Mouse (Mus musculus) testis, adult 2 months (tissue): ENCODE measurements around the gene Gltp. TPM values are rescaled to one million over a fixed set of nuclear protein-coding genes. Genes with fewer than 3 reads are reported as not detected.

Experiments
- H3K27ac ChIP-seq: fragments of 200-500 bp; 2 replicates; pipeline ENCODE4 v1.5.1; 2012; ENCODE audit warnings: low read depth, low read length; ENCODE audit not compliant: control insufficient read depth, insufficient read depth
- H3K27me3 ChIP-seq: fragments of 200-500 bp; 2 replicates; pipeline ENCODE4 v1.6.1; 2012; ENCODE audit warnings: mild to moderate bottlenecking, low read length, moderate library complexity; ENCODE audit not compliant: control insufficient read depth, insufficient read depth
- H3K36me3 ChIP-seq: fragments of 200-500 bp; 2 replicates; pipeline ENCODE4 v1.6.1; 2012; ENCODE audit warnings: mild to moderate bottlenecking, low read length; ENCODE audit not compliant: control insufficient read depth, insufficient read depth
- H3K4me1 ChIP-seq: fragments of 200-500 bp; 2 replicates; pipeline ENCODE4 v1.6.1; 2012; ENCODE audit warnings: low read length; ENCODE audit not compliant: control insufficient read depth, insufficient read depth
- H3K4me3 ChIP-seq: fragments of 200-500 bp; 2 replicates; pipeline ENCODE4 v1.5.1; 2012; ENCODE audit warnings: low read depth, mild to moderate bottlenecking, low read length, moderate library complexity, mixed read lengths; ENCODE audit not compliant: control insufficient read depth
- CTCF ChIP-seq: fragments of 200-500 bp; IDR thresholded peaks from 2 replicates; pipeline ENCODE4 v1.5.1; 2012; ENCODE audit warnings: low read depth, mild to moderate bottlenecking, inconsistent platforms, low read length, moderate library complexity; ENCODE audit not compliant: control insufficient read depth, insufficient read depth, insufficient replicate concordance
- POLR2A ChIP-seq: fragments of 200-500 bp; IDR thresholded peaks from 2 replicates; pipeline ENCODE4 v1.6.1; 2012; ENCODE audit warnings: low read depth, mild to moderate bottlenecking, inconsistent platforms, low read length, moderate library complexity; ENCODE audit not compliant: control insufficient read depth
- polyA plus RNA-seq: library from polyadenylated mRNA; depleted of rRNA; stranded (reverse); fragments of >200 nt; gene quantifications from 2 replicates; pipeline ENCODE4 v1.2.3, GENCODE M21; 2012

Gltp gene
- polyA plus RNA-seq, 1 experiment: 10.5 TPM

GRCm38 (mm10) chr5:114685986-114686385 is 4.8 kb downstream of the Gltp start:
- no peak overlapping the region for H3K27ac ChIP-seq
- no peaks in the 10 kb centered on the region for H3K27me3 ChIP-seq
- H3K4me3 ChIP-seq: no peak overlapping the region
- no peaks in the 10 kb centered on the region for H3K36me3 ChIP-seq
- H3K4me1 ChIP-seq: peaks cover 16% of the 10 kb centered on the region
- TF ChIP-seq POLR2A: no peak
- no peak for TF ChIP-seq CTCF

- Histone ChIP-seq H3K4me1 (peaks cover 6% of the 10 kb centered on the region), H3K27ac (no peak overlapping the region), H3K4me3 (no peak overlapping the region)
These were observed 9.1 kb downstream of the Gltp start for GRCm38 (mm10) chr5:114681717-114682116.

GRCm38 (mm10) chr5:114680676-114681285 is 10.0 kb downstream of the Gltp start:
- TF ChIP-seq CTCF (no peak), POLR2A (no peak)
- H3K27me3 ChIP-seq: no peaks in the 10 kb centered on the region
- no peak overlapping the region for H3K4me3 ChIP-seq
- no peak overlapping the region for H3K27ac ChIP-seq
- peaks cover 6% of the 10 kb centered on the region for H3K4me1 ChIP-seq
- H3K36me3 ChIP-seq: no peaks in the 10 kb centered on the region

More at GRCm38 (mm10) chr5:114681717-114682116, 9.1 kb downstream of the Gltp start:
- TF ChIP-seq CTCF: no peak
- TF ChIP-seq POLR2A: no peak
- no peaks in the 10 kb centered on the region for H3K36me3 ChIP-seq
- H3K27me3 ChIP-seq: no peaks in the 10 kb centered on the region

GRCm38 (mm10) chr5:114679841-114680591 is 10.8 kb downstream of the Gltp start:
- H3K27ac ChIP-seq: no peak overlapping the region
- TF ChIP-seq POLR2A (no peak), CTCF (no peak)
- peaks cover 6% of the 10 kb centered on the region for H3K4me1 ChIP-seq

GRCm38 (mm10) chr5:114674594-114674993 is 16.2 kb downstream of the Gltp start:
- H3K27ac ChIP-seq: no peak overlapping the region

More at GRCm38 (mm10) chr5:114679841-114680591, 10.8 kb downstream of the Gltp start:
- H3K36me3 ChIP-seq: no peaks in the 10 kb centered on the region
- H3K27me3 ChIP-seq: no peaks in the 10 kb centered on the region
- no peak overlapping the region for H3K4me3 ChIP-seq

GRCm38 (mm10) chr5:114673114-114673513 is 17.7 kb downstream of the Gltp start:
- TF ChIP-seq CTCF: peak; percentile 21; the same call in 1 of the 2 replicates
- TF ChIP-seq POLR2A: no peak
- no peaks in the 10 kb centered on the region for H3K36me3 ChIP-seq
- 0 out of 2 replicates have a peak, but pooled peaks cover 1% of the 10 kb centered on the region for H3K4me1 ChIP-seq
- no peaks in the 10 kb centered on the region for H3K27me3 ChIP-seq
- H3K27ac ChIP-seq: no peak overlapping the region
- no peak overlapping the region for H3K4me3 ChIP-seq

More at GRCm38 (mm10) chr5:114674594-114674993, 16.2 kb downstream of the Gltp start:
- Histone ChIP-seq H3K4me1 (no peaks in the 10 kb centered on the region), H3K4me3 (no peak overlapping the region), H3K36me3 (no peaks in the 10 kb centered on the region), H3K27me3 (no peaks in the 10 kb centered on the region)
- no peak for TF ChIP-seq CTCF
- TF ChIP-seq POLR2A: no peak

- Histone ChIP-seq H3K27me3 (no peaks in the 10 kb centered on the region), H3K27ac (no peak overlapping the region), H3K4me1 (peaks cover 9% of the 10 kb centered on the region), H3K36me3 (no peaks in the 10 kb centered on the region), H3K4me3 (no peak overlapping the region)
- TF ChIP-seq CTCF (no peak), POLR2A (no peak)
These were observed 21.8 kb downstream of the Gltp start for GRCm38 (mm10) chr5:114669014-114669413.
